Mouse (Mus musculus): ENCODE results near the gene Jak1. TPM values are rescaled to one million over a fixed set of nuclear protein-coding genes. Genes with fewer than 3 reads are reported as not detected.
A peak's percentile ranks its signal among the peaks of the same experiment; 100 is the strongest.

Jak1 gene
- polyA plus RNA-seq, 1 experiment from 2014 or later = 48.3 TPM

GRCm38 (mm10) chr4:101217026-101217540 is 48.0 kb downstream of the Jak1 start:
- Histone ChIP-seq H3K9ac (ENCODE audit: low read depth, low read length) (no peak overlapping the region), H3K4me3 (ENCODE audit: low read depth, low read length) (no peak overlapping the region), H3K27me3 (ENCODE audit: control insufficient read depth, insufficient read depth, low read depth, low read length) (no peaks in the 10 kb centered on the region), H3K27ac (ENCODE audit: low read length) (peak overlapping the region; percentile 55), H3K9me3 (replicated peaks; ENCODE audit: control insufficient read depth, low read length) (no peaks in the 10 kb centered on the region), H3K36me3 (ENCODE audit: control insufficient read depth, insufficient read depth) (no peaks in the 10 kb centered on the region), H3K4me2 (ENCODE audit: low read depth, low read length) (peak overlapping the region; percentile 6; the same call in 1 of the 2 replicates), H3K4me1 (ENCODE audit: control insufficient read depth, low read depth, low read length) (peaks cover 10% of the 10 kb centered on the region)
- peak; percentile 86 for ATAC-seq (ENCODE audit: low read depth)
- WGBS (ENCODE audit: insufficient replicate concordance) = 48% methylated on average over 2 of the region's 2 CpGs

GRCm38 (mm10) chr4:101216286-101216685 is 48.8 kb downstream of the Jak1 start:
- Histone ChIP-seq H3K27me3 (ENCODE audit: control insufficient read depth, insufficient read depth, low read depth, low read length) (no peaks in the 10 kb centered on the region), H3K4me1 (ENCODE audit: control insufficient read depth, low read depth, low read length) (peaks cover 8% of the 10 kb centered on the region), H3K36me3 (ENCODE audit: control insufficient read depth, insufficient read depth) (no peaks in the 10 kb centered on the region), H3K27ac (ENCODE audit: low read length) (peak overlapping the region; percentile 55), H3K9ac (ENCODE audit: low read depth, low read length) (no peak overlapping the region), H3K4me3 (ENCODE audit: low read depth, low read length) (no peak overlapping the region), H3K4me2 (ENCODE audit: low read depth, low read length) (no peak overlapping the region; the same call in 1 of the 2 replicates), H3K9me3 (replicated peaks; ENCODE audit: control insufficient read depth, low read length) (no peaks in the 10 kb centered on the region)
- no peak for ATAC-seq (ENCODE audit: low read depth)
- WGBS (ENCODE audit: insufficient replicate concordance) = 83% methylated on average over 4 of the region's 4 CpGs

- Histone ChIP-seq H3K4me1 (ENCODE audit: control insufficient read depth, low read depth, low read length) (peaks cover 6% of the 10 kb centered on the region), H3K9ac (ENCODE audit: low read depth, low read length) (no peak overlapping the region), H3K36me3 (ENCODE audit: control insufficient read depth, insufficient read depth) (no peaks in the 10 kb centered on the region), H3K9me3 (replicated peaks; ENCODE audit: control insufficient read depth, low read length) (no peaks in the 10 kb centered on the region), H3K4me3 (ENCODE audit: low read depth, low read length) (no peak overlapping the region), H3K27me3 (ENCODE audit: control insufficient read depth, insufficient read depth, low read depth, low read length) (no peaks in the 10 kb centered on the region), H3K27ac (ENCODE audit: low read length) (no peak overlapping the region), H3K4me2 (ENCODE audit: low read depth, low read length) (no peak overlapping the region)
- 55% methylated on average over 2 of the region's 2 CpGs for WGBS (ENCODE audit: insufficient replicate concordance)
- ATAC-seq (ENCODE audit: low read depth) = no peak
Observed at GRCm38 (mm10) chr4:101213477-101213876, 51.6 kb downstream of the Jak1 start.

- H3K4me2 ChIP-seq (ENCODE audit: low read depth, low read length) = no peak overlapping the region
- no peak overlapping the region for H3K9ac ChIP-seq (ENCODE audit: low read depth, low read length)
- peaks cover 3% of the 10 kb centered on the region; the same call in 1 of the 2 replicates for H3K4me1 ChIP-seq (ENCODE audit: control insufficient read depth, low read depth, low read length)
- H3K27ac ChIP-seq (ENCODE audit: low read length) = no peak overlapping the region
- WGBS (ENCODE audit: insufficient replicate concordance) = 40% methylated on average over 2 of the region's 2 CpGs
- ATAC-seq (ENCODE audit: low read depth) = no peak
- no peaks in the 10 kb centered on the region for H3K36me3 ChIP-seq (ENCODE audit: control insufficient read depth, insufficient read depth)
- H3K4me3 ChIP-seq (ENCODE audit: low read depth, low read length) = no peak overlapping the region
- H3K9me3 ChIP-seq (replicated peaks; ENCODE audit: control insufficient read depth, low read length) = no peaks in the 10 kb centered on the region
- H3K27me3 ChIP-seq (ENCODE audit: control insufficient read depth, insufficient read depth, low read depth, low read length) = no peaks in the 10 kb centered on the region
Observed at GRCm38 (mm10) chr4:101207492-101207891, 57.6 kb downstream of the Jak1 start.

- H3K27me3 ChIP-seq (ENCODE audit: control insufficient read depth, insufficient read depth, low read depth, low read length) = no peaks in the 10 kb centered on the region
- 29% methylated on average over 1 of the region's 1 CpGs for WGBS (ENCODE audit: insufficient replicate concordance)
- H3K9ac ChIP-seq (ENCODE audit: low read depth, low read length) = no peak overlapping the region
- no peak overlapping the region for H3K4me2 ChIP-seq (ENCODE audit: low read depth, low read length)
- no peak overlapping the region for H3K27ac ChIP-seq (ENCODE audit: low read length)
- no peak overlapping the region for H3K4me3 ChIP-seq (ENCODE audit: low read depth, low read length)
- no peaks in the 10 kb centered on the region for H3K9me3 ChIP-seq (replicated peaks; ENCODE audit: control insufficient read depth, low read length)
- no peaks in the 10 kb centered on the region for H3K36me3 ChIP-seq (ENCODE audit: control insufficient read depth, insufficient read depth)
- ATAC-seq (ENCODE audit: low read depth) = peak; percentile 31; the same call in 1 of the 2 replicates
- peaks cover 13% of the 10 kb centered on the region for H3K4me1 ChIP-seq (ENCODE audit: control insufficient read depth, low read depth, low read length)
Observed at GRCm38 (mm10) chr4:101203518-101203917, 61.6 kb downstream of the Jak1 start.

- Histone ChIP-seq H3K27ac (ENCODE audit: low read length) (no peak overlapping the region), H3K4me2 (ENCODE audit: low read depth, low read length) (no peak overlapping the region), H3K9me3 (replicated peaks; ENCODE audit: control insufficient read depth, low read length) (no peaks in the 10 kb centered on the region), H3K9ac (ENCODE audit: low read depth, low read length) (no peak overlapping the region), H3K4me1 (ENCODE audit: control insufficient read depth, low read depth, low read length) (peaks cover 21% of the 10 kb centered on the region), H3K36me3 (ENCODE audit: control insufficient read depth, insufficient read depth) (no peaks in the 10 kb centered on the region), H3K27me3 (ENCODE audit: control insufficient read depth, insufficient read depth, low read depth, low read length) (no peaks in the 10 kb centered on the region), H3K4me3 (ENCODE audit: low read depth, low read length) (no peak overlapping the region)
- 88% methylated on average over 10 of the region's 10 CpGs for WGBS (ENCODE audit: insufficient replicate concordance)
- ATAC-seq (ENCODE audit: low read depth) = no peak
Observed at GRCm38 (mm10) chr4:101202626-101203025, 62.5 kb downstream of the Jak1 start.

GRCm38 (mm10) chr4:101199433-101200081 is 65.5 kb downstream of the Jak1 start:
- Histone ChIP-seq H3K4me1 (ENCODE audit: control insufficient read depth, low read depth, low read length) (peaks cover 29% of the 10 kb centered on the region), H3K36me3 (ENCODE audit: control insufficient read depth, insufficient read depth) (no peaks in the 10 kb centered on the region), H3K4me2 (ENCODE audit: low read depth, low read length) (no peak overlapping the region), H3K27me3 (ENCODE audit: control insufficient read depth, insufficient read depth, low read depth, low read length) (no peaks in the 10 kb centered on the region), H3K9ac (ENCODE audit: low read depth, low read length) (no peak overlapping the region), H3K9me3 (replicated peaks; ENCODE audit: control insufficient read depth, low read length) (no peaks in the 10 kb centered on the region), H3K27ac (ENCODE audit: low read length) (no peak overlapping the region), H3K4me3 (ENCODE audit: low read depth, low read length) (no peak overlapping the region)
- WGBS (ENCODE audit: insufficient replicate concordance) = 76% methylated on average over 8 of the region's 8 CpGs
- ATAC-seq (ENCODE audit: low read depth) = no peak

GRCm38 (mm10) chr4:101198333-101198732 is 66.7 kb downstream of the Jak1 start:
- H3K4me2 ChIP-seq (ENCODE audit: low read depth, low read length) = no peak overlapping the region
- 5% methylated on average over 2 of the region's 2 CpGs for WGBS (ENCODE audit: insufficient replicate concordance)
- H3K9me3 ChIP-seq (replicated peaks; ENCODE audit: control insufficient read depth, low read length) = no peaks in the 10 kb centered on the region
- H3K27ac ChIP-seq (ENCODE audit: low read length) = no peak overlapping the region
- ATAC-seq (ENCODE audit: low read depth) = no peak
- H3K36me3 ChIP-seq (ENCODE audit: control insufficient read depth, insufficient read depth) = no peaks in the 10 kb centered on the region
- peaks cover 38% of the 10 kb centered on the region for H3K4me1 ChIP-seq (ENCODE audit: control insufficient read depth, low read depth, low read length)
- no peak overlapping the region for H3K9ac ChIP-seq (ENCODE audit: low read depth, low read length)
- H3K27me3 ChIP-seq (ENCODE audit: control insufficient read depth, insufficient read depth, low read depth, low read length) = no peaks in the 10 kb centered on the region
- no peak overlapping the region for H3K4me3 ChIP-seq (ENCODE audit: low read depth, low read length)

- Histone ChIP-seq H3K4me2 (ENCODE audit: low read depth, low read length) (no peak overlapping the region), H3K9ac (ENCODE audit: low read depth, low read length) (no peak overlapping the region), H3K4me3 (ENCODE audit: low read depth, low read length) (no peak overlapping the region), H3K9me3 (replicated peaks; ENCODE audit: control insufficient read depth, low read length) (no peaks in the 10 kb centered on the region), H3K4me1 (ENCODE audit: control insufficient read depth, low read depth, low read length) (peaks cover 42% of the 10 kb centered on the region), H3K36me3 (ENCODE audit: control insufficient read depth, insufficient read depth) (no peaks in the 10 kb centered on the region), H3K27ac (ENCODE audit: low read length) (no peak overlapping the region), H3K27me3 (ENCODE audit: control insufficient read depth, insufficient read depth, low read depth, low read length) (no peaks in the 10 kb centered on the region)
- 60% methylated on average over 9 of the region's 9 CpGs for WGBS (ENCODE audit: insufficient replicate concordance)
- no peak for ATAC-seq (ENCODE audit: low read depth)
Observed at GRCm38 (mm10) chr4:101197421-101198170, 67.5 kb downstream of the Jak1 start.

Data from liver, embryonic 16.5 days (tissue).